Mouse (Mus musculus) limb, embryonic 13.5 days (tissue): ENCODE measurements at regions not wholly inside any gene's neighbourhood (a gene's known extent, or its start where the extent isn't known, plus 50 kb on each side); places are given as distances from the start of the nearest gene placed in this dataset.
"Not testable (repeated sequence)": the region's sequence is repeated elsewhere in the genome, so short reads cannot be mapped to it uniquely, and the experiment has no call there.

Source experiments
- ATAC-seq: fragments of 200-750 bp; cut with Nextera tagmentation; 2 replicates; pipeline ENCODE4 v1.8.0; 2017; ENCODE audit warnings: low read depth, moderate number of reproducible peaks, moderate TSS enrichment; ENCODE audit not compliant: low FRiP score
- H3K27ac ChIP-seq: fragments of 300-500 bp; sonication (generic); 2 replicates; pipeline ENCODE4 v1.5.1; 2015; ENCODE audit warnings: inconsistent platforms, mild to moderate bottlenecking, moderate library complexity
- H3K27me3 ChIP-seq: fragments of 300-500 bp; sonication (generic); 2 replicates; pipeline ENCODE4 v1.6.1; 2015; ENCODE audit warnings: mild to moderate bottlenecking, inconsistent platforms
- H3K36me3 ChIP-seq: fragments of 300-500 bp; sonication (generic); 2 replicates; pipeline ENCODE4 v1.6.1; 2015; ENCODE audit warnings: inconsistent platforms, mild to moderate bottlenecking, moderate library complexity
- H3K4me1 ChIP-seq: fragments of 300-500 bp; sonication (generic); 2 replicates; pipeline ENCODE4 v1.6.1; 2015; ENCODE audit warnings: inconsistent platforms
- H3K4me2 ChIP-seq: fragments of 300-500 bp; sonication (generic); replicated peaks from 2 replicates; pipeline ENCODE4 v1.6.1; 2015; ENCODE audit warnings: inconsistent platforms, mild to moderate bottlenecking, moderate library complexity
- H3K4me3 ChIP-seq: fragments of 300-500 bp; sonication (generic); 2 replicates; pipeline ENCODE4 v1.5.1; 2015; ENCODE audit warnings: moderate library complexity, mild to moderate bottlenecking, inconsistent platforms
- H3K9ac ChIP-seq: fragments of 300-500 bp; sonication (generic); 2 replicates; pipeline ENCODE4 v1.6.1; 2015; ENCODE audit warnings: mild to moderate bottlenecking, inconsistent platforms
- H3K9me3 ChIP-seq: fragments of 300-500 bp; sonication (generic); 2 replicates; pipeline ENCODE4 v1.6.1; 2016; ENCODE audit warnings: inconsistent platforms
- WGBS: fragments of 180-500 bp; shearing (Covaris S2); methylation state at CpG from one replicate; pipeline ENCODE4 v1.1.7; 2015; 5-methylcytosine and 5-hydroxymethylcytosine counted together

GRCm38 (mm10) chr12:23026976-23027375 lies 753.1 kb downstream of the Gm10330 start:
- not testable (repeated sequence) for H3K4me3 ChIP-seq, H3K9ac ChIP-seq, ATAC-seq, H3K9me3 ChIP-seq, H3K4me1 ChIP-seq, H3K27me3 ChIP-seq, H3K4me2 ChIP-seq, H3K36me3 ChIP-seq, H3K27ac ChIP-seq
- 86% methylated on average over 6 of the region's 6 CpGs for WGBS

DNA sequence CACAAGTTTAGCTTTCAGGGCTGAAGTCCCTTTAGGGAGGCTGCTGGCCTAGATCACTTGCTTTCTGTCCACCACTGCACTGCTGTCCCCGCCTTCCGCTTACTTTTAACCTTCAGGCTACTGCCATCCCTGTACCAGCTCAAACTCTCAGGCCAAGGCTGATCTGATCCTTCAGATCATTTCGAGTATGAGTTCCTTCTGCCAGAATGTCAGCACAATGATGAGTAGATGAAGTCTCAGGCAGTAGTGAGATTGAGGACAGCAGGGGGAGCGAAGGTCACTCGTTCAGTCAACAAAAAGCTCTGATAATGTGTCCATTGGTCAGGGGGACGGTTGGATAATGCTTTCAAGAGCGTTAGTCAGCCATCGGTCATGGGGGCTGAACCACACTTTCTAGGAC lies 756.5 kb downstream of the Gm10330 start:
- not testable (repeated sequence) for H3K27me3 ChIP-seq, H3K9me3 ChIP-seq, H3K36me3 ChIP-seq, H3K4me3 ChIP-seq, H3K9ac ChIP-seq, H3K4me1 ChIP-seq, ATAC-seq, H3K4me2 ChIP-seq, H3K27ac ChIP-seq
- WGBS: 83% methylated on average over 8 of the region's 8 CpGs

- H3K4me1 ChIP-seq, H3K27me3 ChIP-seq, H3K36me3 ChIP-seq, H3K9me3 ChIP-seq, H3K27ac ChIP-seq, ATAC-seq: not testable (repeated sequence)
- Histone ChIP-seq H3K9ac (peak overlapping the region; percentile 64), H3K4me2 (peak overlapping the region; percentile 52), H3K4me3 (peak overlapping the region; percentile 48)
- WGBS: 2% methylated on average over 33 of the region's 37 CpGs
These were observed 769.9 kb downstream of the Gm10330 start for GRCm38 (mm10) chr12:23010199-23010598.

DNA sequence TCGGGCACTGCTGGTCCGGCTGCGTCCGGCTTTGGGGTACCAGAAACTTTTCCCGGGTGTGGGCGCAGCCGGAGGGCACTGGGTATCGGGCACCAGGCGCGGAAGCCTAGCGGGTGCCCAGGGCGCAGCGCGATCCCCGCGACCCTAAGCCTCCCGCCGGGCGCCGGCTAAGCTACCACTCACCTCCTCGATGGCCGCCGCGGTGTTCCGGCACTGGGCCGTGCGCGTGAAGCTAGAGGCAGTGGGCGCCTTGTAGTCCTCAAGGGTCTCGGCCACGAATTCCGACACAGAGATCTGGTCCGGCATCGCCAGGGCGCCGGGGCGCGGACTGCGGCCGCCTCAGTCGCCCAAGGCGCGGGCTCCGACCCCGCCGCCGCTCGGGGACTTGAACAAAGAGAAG lies 770.4 kb downstream of the Gm10330 start:
- H3K27me3 ChIP-seq, ATAC-seq, H3K36me3 ChIP-seq, H3K9me3 ChIP-seq, H3K27ac ChIP-seq, H3K4me1 ChIP-seq: not testable (repeated sequence)
- Histone ChIP-seq H3K9ac (peak overlapping the region; percentile 64), H3K4me2 (peak overlapping the region; percentile 52), H3K4me3 (peak overlapping the region; percentile 48)
- 0% methylated on average over 14 of the region's 48 CpGs for WGBS
